Mouse (Mus musculus): ENCODE measurements around the gene Gtpbp8. TPM values are rescaled to one million over a fixed set of nuclear protein-coding genes. Genes with fewer than 3 reads are reported as not detected.

Gtpbp8 gene
- polyA plus RNA-seq, 1 experiment from 2014 or later, result 37.8 TPM

Other genes starting within 250 kb of the Gtpbp8 start
- gene Boc, start 187.5 kb downstream of the Gtpbp8 start, polyA plus RNA-seq (2015; fragmentation: Nextera tagmentation; extraction: Ambion mirVana), result 14.0 and 17.2 TPM in 2 replicates
- gene Nepro, start 22.1 kb downstream of the Gtpbp8 start, polyA plus RNA-seq (2015; fragmentation: Nextera tagmentation; extraction: Ambion mirVana), result 4.9 and 5.0 TPM in 2 replicates
- gene Cd200r1, start 19.4 kb upstream of the Gtpbp8 start, polyA plus RNA-seq (2015; fragmentation: Nextera tagmentation; extraction: Ambion mirVana), result 0.58 and 0.87 TPM in 2 replicates
- gene Cd200r4, start 65.4 kb upstream of the Gtpbp8 start, polyA plus RNA-seq (2015; fragmentation: Nextera tagmentation; extraction: Ambion mirVana), result not detected in 2 replicates
- not detected in 2 replicates for gene Cd200r2, start 120.7 kb upstream of the Gtpbp8 start, polyA plus RNA-seq (2015; fragmentation: Nextera tagmentation; extraction: Ambion mirVana)
- not detected in 2 replicates for gene Cd200r3, start 197.3 kb upstream of the Gtpbp8 start, polyA plus RNA-seq (2015; fragmentation: Nextera tagmentation; extraction: Ambion mirVana)

All from hindbrain, embryonic 13.5 days (tissue).